Mouse (Mus musculus) left cerebral cortex, postnatal 10 days (tissue): ENCODE measurements around the gene Apbb2. TPM values are rescaled to one million over a fixed set of nuclear protein-coding genes. Genes with fewer than 3 reads are reported as not detected.
"Not testable (repeated sequence)": the region's sequence is repeated elsewhere in the genome, so short reads cannot be mapped to it uniquely, and the experiment has no call there.

ENCODE experiments used
- DNase-seq, 2 experiments: peaks; one replicate each; pipeline ENCODE4 v3.0.0; 2021 to 2022; ENCODE audit warnings: low spot score in 2 of 2, mixed read lengths in 1 of 2; ENCODE audit errors: extremely low spot score in 1 of 2
- intact Hi-C: fragments of 180-260 bp; cut with DNase I; formaldehyde crosslinking; loops from one replicate; pipeline ENCODE4 v1.15.1; 2025
- total RNA-seq, 2 experiments: library from RNA; stranded (reverse); gene quantifications; 2 replicates each; pipeline ENCODE4 v1.2.3; 2021

Gene Apbb2
- total RNA-seq, 2 experiments from 2014 or later = 73.7 to 74.4 TPM

GRCm38 (mm10) chr5:66305511-66305910 is 313.1 kb downstream of the Apbb2 start:
- peak in 1 of 2 experiments; percentile 48 for DNase-seq
- intact Hi-C loops = no loop called here

- no peak for DNase-seq
- intact Hi-C loops = no loop called here
These were observed 314.1 kb downstream of the Apbb2 start for GRCm38 (mm10) chr5:66304300-66305067.

GRCm38 (mm10) chr5:66302873-66303272 is 315.7 kb downstream of the Apbb2 start:
- no peak for DNase-seq

GRCm38 (mm10) chr5:66302085-66302815 is 316.3 kb downstream of the Apbb2 start:
- no peak for DNase-seq
- intact Hi-C loops = no loop called here

More at GRCm38 (mm10) chr5:66302873-66303272, 315.7 kb downstream of the Apbb2 start:
- intact Hi-C loops = no loop called here

GRCm38 (mm10) chr5:66300576-66300975 is 318.0 kb downstream of the Apbb2 start:
- DNase-seq = no peak

GRCm38 (mm10) chr5:66298856-66299255 is 319.7 kb downstream of the Apbb2 start:
- intact Hi-C loops = no loop called here

More at GRCm38 (mm10) chr5:66300576-66300975, 318.0 kb downstream of the Apbb2 start:
- intact Hi-C loops = no loop called here

GRCm38 (mm10) chr5:66296116-66296515 is 322.5 kb downstream of the Apbb2 start:
- intact Hi-C loops = no loop called here
- DNase-seq = no peak

More at GRCm38 (mm10) chr5:66298856-66299255, 319.7 kb downstream of the Apbb2 start:
- DNase-seq = no peak

GRCm38 (mm10) chr5:66294952-66295351 is 323.6 kb downstream of the Apbb2 start:
- DNase-seq = no peak

GRCm38 (mm10) chr5:66294106-66294625 is 324.4 kb downstream of the Apbb2 start:
- no peak for DNase-seq
- intact Hi-C loops = no loop called here

More at GRCm38 (mm10) chr5:66294952-66295351, 323.6 kb downstream of the Apbb2 start:
- intact Hi-C loops = no loop called here

- intact Hi-C loops = no loop called here
- DNase-seq = no peak
These were observed 337.8 kb downstream of the Apbb2 start for GRCm38 (mm10) chr5:66280742-66281141.

- DNase-seq = no peak
- intact Hi-C loops = loop anchor here (5.0 kb wide), 1 partner anchor 88 kb away; no protein-coding TSS in a partner anchor
These were observed 338.9 kb downstream of the Apbb2 start for GRCm38 (mm10) chr5:66279650-66280049.

- intact Hi-C loops = no loop called here
- DNase-seq = no peak
These were observed 344.2 kb downstream of the Apbb2 start for GRCm38 (mm10) chr5:66274417-66274816.

GRCm38 (mm10) chr5:66271141-66271540 is 347.4 kb downstream of the Apbb2 start:
- intact Hi-C loops = no loop called here
- no peak for DNase-seq

- intact Hi-C loops = no loop called here
- no peak for DNase-seq
These were observed 349.0 kb downstream of the Apbb2 start for GRCm38 (mm10) chr5:66269616-66270015.

GRCm38 (mm10) chr5:66263398-66263797 is 355.2 kb downstream of the Apbb2 start:
- intact Hi-C loops = loop anchor here (5.0 kb wide), 2 partner anchors 59 to 114 kb away; no protein-coding TSS in a partner anchor
- no peak for DNase-seq

GRCm38 (mm10) chr5:66262475-66262874 is 356.1 kb downstream of the Apbb2 start:
- DNase-seq = no peak
- intact Hi-C loops = loop anchor here (5.0 kb wide), 2 partner anchors 60 to 115 kb away; no protein-coding TSS in a partner anchor

- intact Hi-C loops = loop anchor here (5.0 to 10.0 kb wide), 3 partner anchors 62 to 405 kb away; no protein-coding TSS in a partner anchor
- DNase-seq = peak; percentile 75 to 89
These were observed 358.7 kb downstream of the Apbb2 start, which contains the start of gene Nsun7 for GRCm38 (mm10) chr5:66259756-66260448. Gene Nsun7 (plus strand): TSS chr5:66259897.

- intact Hi-C loops = loop anchor here (10.0 kb wide), 1 partner anchor 405 kb away; no protein-coding TSS in a partner anchor
- not testable (repeated sequence) for DNase-seq
These were observed 359.2 kb downstream of the Apbb2 start for GRCm38 (mm10) chr5:66259431-66259755.

- intact Hi-C loops = loop anchor here (10.0 kb wide), 1 partner anchor 406 kb away; no protein-coding TSS in a partner anchor
- no peak for DNase-seq
These were observed 359.6 kb downstream of the Apbb2 start for GRCm38 (mm10) chr5:66259000-66259399.
